Mouse (Mus musculus) ES-E14 (cell line): ENCODE results near the gene Ehbp1. TPM values are rescaled to one million over a fixed set of nuclear protein-coding genes. Genes with fewer than 3 reads are reported as not detected.

ENCODE experiments used
- DNase-seq: peaks from one replicate; pipeline ENCODE4 v3.0.0-alpha.2; 2013; ENCODE audit warnings: low read depth, low spot score
- H3K27ac ChIP-seq: 2 replicates; pipeline ENCODE4 v1.5.1; 2012; ENCODE audit warnings: low read depth, mild to moderate bottlenecking, low read length, moderate library complexity, mixed read lengths; ENCODE audit not compliant: poor library complexity, insufficient read depth, severe bottlenecking
- H3K36me3 ChIP-seq: 2 replicates; pipeline ENCODE4 v1.6.1; 2012; ENCODE audit warnings: mild to moderate bottlenecking, low read length, moderate library complexity, mixed read lengths; ENCODE audit not compliant: control insufficient read depth, poor library complexity, insufficient read depth, severe bottlenecking
- H3K4me1 ChIP-seq, 2 experiments: fragments of 150-350 bp in 1 of 2; sonication (generic) in 1 of 2; 2 replicates each; pipeline ENCODE4 v1.6.1; 2012; ENCODE audit warnings: low read length in 2 of 2, mild to moderate bottlenecking in 1 of 2, mixed read lengths in 1 of 2; ENCODE audit not compliant: control insufficient read depth in 2 of 2, insufficient read depth in 2 of 2, poor library complexity in 1 of 2
- H3K4me3 ChIP-seq, 2 experiments: fragments of 150-350 bp in 1 of 2; sonication (generic) in 1 of 2; 2 replicates each; pipeline ENCODE4 v1.5.1; 2012; ENCODE audit warnings: low read length in 2 of 2, low read depth in 1 of 2, mild to moderate bottlenecking in 1 of 2, mixed read lengths in 1 of 2; ENCODE audit not compliant: insufficient read depth in 1 of 2, poor library complexity in 1 of 2, severe bottlenecking in 1 of 2
- H3K9ac ChIP-seq: 2 replicates; pipeline ENCODE4 v1.6.1; 2012; ENCODE audit warnings: low read depth, mild to moderate bottlenecking, low read length, mixed read lengths; ENCODE audit not compliant: poor library complexity, insufficient read depth, severe bottlenecking
- H3K9me3 ChIP-seq: fragments of 150-350 bp; sonication (generic); 2 replicates; pipeline ENCODE4 v1.6.1; 2012; ENCODE audit warnings: low read depth, mild to moderate bottlenecking, low read length; ENCODE audit not compliant: control insufficient read depth, insufficient read depth
- CHD2 ChIP-seq: IDR thresholded peaks from 2 replicates; pipeline ENCODE4 v1.6.1; 2014; ENCODE audit warnings: mild to moderate bottlenecking, low read depth, low read length, inconsistent platforms
- HCFC1 ChIP-seq: IDR thresholded peaks from 2 replicates; pipeline ENCODE4 v1.6.1; 2012; ENCODE audit warnings: low read length, inconsistent platforms, borderline replicate concordance; ENCODE audit not compliant: insufficient read depth
- MAFK ChIP-seq: IDR thresholded peaks from 2 replicates; pipeline ENCODE4 v1.6.1; 2014; ENCODE audit warnings: mild to moderate bottlenecking, low read depth, low read length, inconsistent platforms; ENCODE audit not compliant: insufficient read depth
- ZC3H11A ChIP-seq: IDR thresholded peaks from 2 replicates; pipeline ENCODE4 v1.6.1; 2012; ENCODE audit warnings: low read depth, mild to moderate bottlenecking, inconsistent platforms, low read length, borderline replicate concordance
- ZNF384 ChIP-seq: IDR thresholded peaks from 2 replicates; pipeline ENCODE4 v1.6.1; 2012; ENCODE audit warnings: low read depth, low read length, inconsistent platforms
- in situ Hi-C, 2 experiments: fragments of 600-800 bp; cut with MboI; formaldehyde crosslinking; loops; one replicate each; pipeline ENCODE4 v1.15.1; 2025; ENCODE audit warnings: low sequenced_read_pairs in 2 of 2, inconsistent platforms in 1 of 2; ENCODE audit not compliant: unreplicated experiment in 2 of 2
- total RNA-seq: library from RNA; depleted of rRNA; stranded (reverse); fragments of 300-350 nt; gene quantifications from 2 replicates; pipeline ENCODE4 v1.2.3, GENCODE M21; 2012

Ehbp1 gene
- total RNA-seq, 1 experiment = 10.9 TPM

- Histone ChIP-seq H3K36me3 (no peaks in the 10 kb centered on the region; the same call in 1 of the 2 replicates), H3K4me3 (no peak overlapping the region), H3K9ac (no peak overlapping the region), H3K27ac (no peak overlapping the region), H3K4me1 (no peaks in the 10 kb centered on the region), H3K9me3 (no peaks in the 10 kb centered on the region)
- DNase-seq = no peak
- in situ Hi-C loops = no loop called here
- TF ChIP-seq ZC3H11A = no peak
- TF ChIP-seq CHD2 = no peak
- no peak for TF ChIP-seq HCFC1
- TF ChIP-seq MAFK = no peak
- TF ChIP-seq ZNF384 = no peak
These were observed 67.9 kb downstream of the Ehbp1 start for GRCm38 (mm10) chr11:22274144-22274543.

- H3K4me3 ChIP-seq = no peak overlapping the region
- TF ChIP-seq ZNF384 = no peak
- no peak for TF ChIP-seq CHD2
- TF ChIP-seq MAFK = no peak
- TF ChIP-seq ZC3H11A = no peak
- no peak for TF ChIP-seq HCFC1
- H3K9me3 ChIP-seq = no peaks in the 10 kb centered on the region
- in situ Hi-C loops = no loop called here
- H3K27ac ChIP-seq = no peak overlapping the region
- no peaks in the 10 kb centered on the region; the same call in 1 of the 2 replicates for H3K36me3 ChIP-seq
- no peak for DNase-seq
- no peak overlapping the region for H3K9ac ChIP-seq
- no peaks in the 10 kb centered on the region for H3K4me1 ChIP-seq
These were observed 68.7 kb downstream of the Ehbp1 start for GRCm38 (mm10) chr11:22273378-22273777.

GRCm38 (mm10) chr11:22271889-22272288 lies 70.2 kb downstream of the Ehbp1 start:
- H3K27ac ChIP-seq = no peak overlapping the region
- no peak for TF ChIP-seq ZNF384
- TF ChIP-seq MAFK = no peak
- no peak for TF ChIP-seq HCFC1
- TF ChIP-seq CHD2 = no peak
- TF ChIP-seq ZC3H11A = no peak

GRCm38 (mm10) chr11:22269643-22270042 lies 72.4 kb downstream of the Ehbp1 start:
- TF ChIP-seq HCFC1 (no peak), MAFK (no peak), ZC3H11A (no peak), CHD2 (no peak), ZNF384 (no peak)
- in situ Hi-C loops = no loop called here
- Histone ChIP-seq H3K4me1 (no peaks in the 10 kb centered on the region), H3K9me3 (no peaks in the 10 kb centered on the region), H3K4me3 (no peak overlapping the region), H3K27ac (no peak overlapping the region), H3K36me3 (no peaks in the 10 kb centered on the region), H3K9ac (no peak overlapping the region)
- no peak for DNase-seq

More at GRCm38 (mm10) chr11:22271889-22272288, 70.2 kb downstream of the Ehbp1 start:
- Histone ChIP-seq H3K36me3 (no peaks in the 10 kb centered on the region; the same call in 1 of the 2 replicates), H3K9me3 (no peaks in the 10 kb centered on the region), H3K4me1 (no peaks in the 10 kb centered on the region), H3K4me3 (no peak overlapping the region), H3K9ac (no peak overlapping the region)
- in situ Hi-C loops = no loop called here
- no peak for DNase-seq

GRCm38 (mm10) chr11:22269173-22269572 lies 72.9 kb downstream of the Ehbp1 start:
- no peak overlapping the region for H3K27ac ChIP-seq
- TF ChIP-seq ZC3H11A = no peak
- no peak for TF ChIP-seq CHD2
- no peak for TF ChIP-seq HCFC1
- no peak for TF ChIP-seq ZNF384
- TF ChIP-seq MAFK = no peak
- in situ Hi-C loops = no loop called here
- no peak overlapping the region for H3K4me3 ChIP-seq
- no peak overlapping the region for H3K9ac ChIP-seq
- H3K9me3 ChIP-seq = no peaks in the 10 kb centered on the region
- no peaks in the 10 kb centered on the region for H3K4me1 ChIP-seq
- DNase-seq = no peak
- no peaks in the 10 kb centered on the region for H3K36me3 ChIP-seq
